Mouse (Mus musculus) neural tube, embryonic 11.5 days (tissue): ENCODE measurements around the gene 6030458C11Rik. TPM values are rescaled to one million over a fixed set of nuclear protein-coding genes. Genes with fewer than 3 reads are reported as not detected.

ENCODE experiments used
- ATAC-seq: fragments of 200-750 bp; cut with Nextera tagmentation; 2 replicates; pipeline ENCODE4 v1.8.0; 2017; ENCODE audit warnings: moderate number of reproducible peaks, mild to moderate bottlenecking, moderate TSS enrichment, moderate library complexity; ENCODE audit not compliant: insufficient read depth, low FRiP score, low TSS enrichment
- DNase-seq: peaks from one replicate; pipeline ENCODE4 v3.0.0-alpha.2; 2015; ENCODE audit warnings: low spot score
- H3K27ac ChIP-seq: fragments of 300-500 bp; sonication (generic); 2 replicates; pipeline ENCODE4 v1.5.1; 2014; ENCODE audit warnings: low read depth, mild to moderate bottlenecking, low read length
- H3K27me3 ChIP-seq: fragments of 300-500 bp; sonication (generic); 2 replicates; pipeline ENCODE4 v1.6.1; 2014; ENCODE audit warnings: mild to moderate bottlenecking, low read length, mixed read lengths; ENCODE audit not compliant: control insufficient read depth, insufficient read depth
- H3K36me3 ChIP-seq: fragments of 300-500 bp; sonication (generic); 2 replicates; pipeline ENCODE4 v1.6.1; 2014; ENCODE audit warnings: mild to moderate bottlenecking, low read length, moderate library complexity, mixed read lengths; ENCODE audit not compliant: control insufficient read depth, insufficient read depth
- H3K4me1 ChIP-seq: fragments of 300-500 bp; sonication (generic); 2 replicates; pipeline ENCODE4 v1.6.1; 2014; ENCODE audit warnings: low read length, mixed read lengths; ENCODE audit not compliant: control insufficient read depth, insufficient read depth
- H3K4me2 ChIP-seq: fragments of 300-500 bp; sonication (generic); 2 replicates; pipeline ENCODE4 v1.6.1; 2014; ENCODE audit warnings: low read depth, mild to moderate bottlenecking, moderate library complexity
- H3K4me3 ChIP-seq: fragments of 300-500 bp; sonication (generic); 2 replicates; pipeline ENCODE4 v1.5.1; 2014; ENCODE audit warnings: low read depth, low read length
- H3K9ac ChIP-seq: fragments of 300-500 bp; sonication (generic); 2 replicates; pipeline ENCODE4 v1.6.1; 2014; ENCODE audit warnings: mild to moderate bottlenecking, low read length
- H3K9me3 ChIP-seq: fragments of 300-500 bp; sonication (generic); 2 replicates; pipeline ENCODE4 v1.6.1; 2016; ENCODE audit warnings: low read length; ENCODE audit not compliant: control insufficient read depth
- WGBS: fragments of 180-500 bp; shearing (Covaris S2); extraction: QIAGEN DNeasy Blood & Tissue Kit; methylation state at CpG from one replicate; pipeline ENCODE4 v1.1.7; 2014; 5-methylcytosine and 5-hydroxymethylcytosine counted together
- polyA plus RNA-seq: library from polyadenylated mRNA; unstranded; fragments of >200 nt; fragmentation: Nextera tagmentation; extraction: Ambion mirVana; gene quantifications from 2 replicates; pipeline ENCODE4 v1.2.1, GENCODE M21; 2014

The 6030458C11Rik gene
- polyA plus RNA-seq, 1 experiment from 2014 or later: 23.5 TPM

DNA sequence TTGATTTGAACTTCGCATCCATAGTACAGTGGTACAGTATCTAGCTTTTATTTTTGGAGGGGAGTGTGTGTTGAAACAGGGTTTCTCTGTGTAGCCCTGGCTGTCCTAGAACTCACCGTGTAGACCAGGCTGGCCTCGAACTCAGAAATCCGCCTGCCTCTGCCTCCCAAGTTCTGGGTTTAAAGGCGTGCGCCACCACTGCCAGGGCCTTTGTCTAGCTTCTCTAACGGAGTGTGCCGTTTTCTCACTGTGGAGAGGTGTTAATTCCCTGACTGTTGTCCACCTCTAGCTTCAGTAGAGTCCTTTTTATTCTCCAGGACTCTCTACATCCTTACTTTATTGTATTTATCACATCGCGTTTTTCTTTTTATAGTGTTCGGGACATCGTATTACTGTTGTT is 959 bp upstream of the 6030458C11Rik start:
- H3K4me1 ChIP-seq: peaks cover 11% of the 10 kb centered on the region; the same call in 1 of the 2 replicates
- WGBS: 53% methylated on average over 12 of the region's 12 CpGs
- H3K27ac ChIP-seq: no peak overlapping the region
- ATAC-seq (no peak), DNase-seq (no peak)
- H3K9ac ChIP-seq: peak overlapping the region; percentile 88
- peaks cover 11% of the 10 kb centered on the region for H3K36me3 ChIP-seq
- H3K27me3 ChIP-seq: no peaks in the 10 kb centered on the region
- peak overlapping the region; percentile 89 for H3K4me3 ChIP-seq
- peak overlapping the region; percentile 66 for H3K4me2 ChIP-seq
- H3K9me3 ChIP-seq: no peaks in the 10 kb centered on the region

DNA sequence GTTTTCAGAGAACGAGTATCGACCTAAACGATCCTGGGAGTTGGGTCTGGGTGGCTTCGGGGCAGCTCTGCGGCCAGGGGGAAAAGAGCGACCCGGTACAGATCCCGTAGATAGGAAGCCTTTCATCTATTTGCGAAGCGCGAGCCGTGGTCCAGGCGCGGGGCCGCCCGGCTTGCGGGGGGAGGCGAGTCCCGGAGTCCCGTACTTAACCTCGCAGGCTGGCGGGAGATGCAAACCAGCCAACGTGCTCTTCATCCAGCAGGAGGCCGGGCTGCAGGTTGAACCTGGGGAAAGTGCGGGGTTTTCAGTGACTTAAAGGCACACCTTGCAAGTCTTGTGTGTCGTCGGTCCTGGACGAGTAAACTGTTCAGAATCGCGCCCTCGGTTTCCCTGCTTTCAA is 516 bp upstream of the 6030458C11Rik start:
- DNase-seq (no peak), ATAC-seq (no peak; the same call in 1 of the 2 replicates)
- Histone ChIP-seq H3K36me3 (peaks cover 11% of the 10 kb centered on the region), H3K4me2 (peak overlapping the region; percentile 66), H3K9ac (peak overlapping the region; percentile 88), H3K27ac (peak overlapping the region; percentile 76; the same call in 1 of the 2 replicates), H3K27me3 (no peaks in the 10 kb centered on the region), H3K4me3 (peak overlapping the region; percentile 89), H3K4me1 (peaks cover 11% of the 10 kb centered on the region; the same call in 1 of the 2 replicates), H3K9me3 (no peaks in the 10 kb centered on the region)
- under 1% methylated on average over 31 of the region's 31 CpGs for WGBS

DNA sequence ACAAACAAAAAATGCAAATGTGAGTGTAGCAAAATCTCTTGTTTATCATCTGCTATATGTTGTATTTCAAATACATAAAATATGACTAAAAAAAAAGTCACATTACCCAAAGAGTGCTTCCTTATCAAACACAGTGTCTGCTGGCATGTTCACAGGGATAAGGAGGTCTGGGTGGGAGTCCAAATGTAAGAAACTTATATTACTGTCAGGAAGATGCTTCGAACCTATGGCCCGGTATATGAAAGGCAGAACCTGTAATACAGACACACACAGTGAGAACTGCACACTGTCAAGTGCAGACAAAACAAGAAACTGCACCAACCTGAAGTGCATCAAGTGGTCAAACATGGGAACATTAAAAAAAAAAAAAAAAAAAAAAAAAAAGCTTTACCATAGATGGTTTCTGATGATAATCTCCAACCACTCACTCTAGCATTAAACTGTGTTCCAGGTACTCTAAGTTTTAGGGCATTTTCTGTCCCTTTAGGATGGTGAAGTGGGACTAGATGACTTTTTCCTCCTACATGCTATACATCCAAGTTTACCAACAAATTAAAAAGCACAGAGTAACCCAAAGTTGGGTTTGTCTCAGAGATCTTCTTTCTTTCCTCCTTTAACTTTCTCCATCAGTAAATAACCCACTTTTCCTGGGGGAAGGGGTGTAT is 862 bp downstream of the 6030458C11Rik start:
- Histone ChIP-seq H3K27me3 (no peaks in the 10 kb centered on the region), H3K9ac (peak overlapping the region; percentile 93), H3K27ac (no peak overlapping the region), H3K9me3 (no peaks in the 10 kb centered on the region), H3K36me3 (peaks cover 13% of the 10 kb centered on the region), H3K4me3 (peak overlapping the region; percentile 89), H3K4me2 (peak overlapping the region; percentile 69), H3K4me1 (peaks cover 11% of the 10 kb centered on the region; the same call in 1 of the 2 replicates)
- WGBS: 92% methylated on average over 2 of the region's 2 CpGs
- ATAC-seq (no peak), DNase-seq (no peak)

DNA sequence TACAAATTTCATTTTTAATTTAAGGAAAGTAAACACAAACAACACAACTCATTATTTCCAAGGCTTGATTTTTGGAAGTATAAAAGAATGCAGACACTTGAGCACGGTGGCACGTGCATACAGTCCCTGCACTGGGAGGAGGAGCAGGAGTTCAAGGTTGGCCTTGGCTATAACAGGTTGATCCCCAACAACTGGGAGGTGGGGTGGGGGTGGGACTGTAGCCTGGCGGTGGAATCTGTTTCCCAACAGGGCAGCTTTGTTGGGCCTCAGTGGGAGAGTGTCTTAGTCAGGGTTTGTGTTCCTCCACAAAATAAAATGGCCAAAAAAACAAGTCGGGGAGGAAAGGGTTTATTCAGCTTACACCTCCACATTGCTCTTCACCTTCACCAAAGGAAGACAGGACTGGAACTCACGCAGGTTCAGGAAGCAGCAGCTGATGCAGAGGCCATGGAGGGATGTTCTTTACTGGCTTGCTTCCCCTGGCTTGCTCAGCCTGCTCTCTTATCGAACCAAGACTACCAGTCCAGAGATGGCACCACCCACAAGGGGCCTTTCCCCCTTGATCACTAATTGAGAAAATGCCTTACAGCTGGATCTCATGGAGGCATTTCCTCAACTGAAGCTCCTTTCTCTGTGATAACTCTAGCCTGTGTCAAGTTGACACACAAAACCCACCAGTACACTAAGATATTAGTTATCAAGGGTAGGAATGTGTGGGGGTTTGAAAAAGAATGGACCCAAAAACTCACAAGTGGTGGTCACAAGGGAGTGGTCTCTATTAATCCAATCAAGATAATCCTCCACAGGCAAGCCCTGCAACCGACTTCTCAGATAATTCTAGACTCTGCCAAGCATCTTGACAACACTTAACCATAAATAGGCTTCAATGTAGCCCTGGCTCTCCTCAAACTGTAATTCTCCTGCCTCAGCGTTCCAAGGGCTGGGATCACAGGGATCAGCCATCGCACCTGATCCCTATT is 1.7 kb downstream of the 6030458C11Rik start:
- no peaks in the 10 kb centered on the region for H3K9me3 ChIP-seq
- H3K4me2 ChIP-seq: no peak overlapping the region
- H3K27me3 ChIP-seq: no peaks in the 10 kb centered on the region
- H3K4me1 ChIP-seq: peaks cover 11% of the 10 kb centered on the region; the same call in 1 of the 2 replicates
- no peak for DNase-seq
- WGBS: 82% methylated on average over 9 of the region's 9 CpGs
- no peak overlapping the region for H3K27ac ChIP-seq
- no peak overlapping the region for H3K9ac ChIP-seq
- no peak overlapping the region for H3K4me3 ChIP-seq
- no peak for ATAC-seq
- H3K36me3 ChIP-seq: peaks cover 13% of the 10 kb centered on the region

DNA sequence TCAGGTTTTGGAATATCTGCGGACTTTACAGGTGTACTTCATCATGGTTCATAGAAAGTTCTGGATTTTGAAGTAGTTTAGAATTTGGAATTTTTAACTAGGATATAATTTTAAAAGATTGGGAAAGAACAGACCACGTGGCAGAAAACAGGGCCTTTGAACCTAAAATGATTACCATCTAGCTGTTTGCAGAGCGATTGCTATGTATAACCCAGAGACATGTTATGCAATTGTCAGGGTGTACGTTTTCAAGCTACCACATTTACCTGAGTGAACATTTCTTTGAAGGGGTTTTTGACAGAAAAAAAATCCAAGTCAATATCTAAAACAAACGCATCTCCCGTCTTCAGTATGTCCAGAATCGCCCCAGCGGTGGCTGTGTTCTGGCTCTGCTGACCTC is 6.9 kb downstream of the 6030458C11Rik start:
- no peak overlapping the region for H3K27ac ChIP-seq
- no peak overlapping the region for H3K4me3 ChIP-seq
- H3K4me2 ChIP-seq: no peak overlapping the region
- no peaks in the 10 kb centered on the region for H3K9me3 ChIP-seq
- no peak for ATAC-seq
- H3K4me1 ChIP-seq: no peaks in the 10 kb centered on the region
- 92% methylated on average over 8 of the region's 8 CpGs for WGBS
- no peaks in the 10 kb centered on the region for H3K27me3 ChIP-seq
- H3K36me3 ChIP-seq: peaks cover 25% of the 10 kb centered on the region
- no peak for DNase-seq
- H3K9ac ChIP-seq: no peak overlapping the region

DNA sequence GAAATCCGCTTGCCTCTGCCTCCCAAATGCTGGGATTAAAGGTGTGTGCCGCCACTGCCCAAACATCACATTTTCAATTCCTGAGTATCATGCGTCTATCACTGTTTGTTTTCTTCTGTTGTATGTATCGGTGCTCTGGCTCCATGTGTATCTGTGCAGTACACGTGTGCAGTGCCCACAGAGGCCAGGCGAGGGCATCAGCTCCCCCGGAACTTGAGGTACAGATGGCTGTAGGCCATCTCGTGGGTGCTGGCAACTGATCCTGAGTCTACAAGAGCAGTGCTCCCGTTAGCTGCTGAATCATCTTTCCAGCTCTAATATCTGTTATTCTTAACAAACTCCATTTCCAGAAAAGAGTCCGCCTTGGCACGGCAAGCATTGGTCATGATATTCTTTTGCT is 11.8 kb downstream of the 6030458C11Rik start:
- no peak overlapping the region for H3K9ac ChIP-seq
- H3K9me3 ChIP-seq: no peaks in the 10 kb centered on the region
- H3K36me3 ChIP-seq: peaks cover 29% of the 10 kb centered on the region
- H3K4me2 ChIP-seq: no peak overlapping the region
- WGBS: 96% methylated on average over 11 of the region's 11 CpGs
- H3K27ac ChIP-seq: no peak overlapping the region
- H3K27me3 ChIP-seq: no peaks in the 10 kb centered on the region
- DNase-seq: no peak
- H3K4me1 ChIP-seq: no peaks in the 10 kb centered on the region
- no peak for ATAC-seq
- no peak overlapping the region for H3K4me3 ChIP-seq

DNA sequence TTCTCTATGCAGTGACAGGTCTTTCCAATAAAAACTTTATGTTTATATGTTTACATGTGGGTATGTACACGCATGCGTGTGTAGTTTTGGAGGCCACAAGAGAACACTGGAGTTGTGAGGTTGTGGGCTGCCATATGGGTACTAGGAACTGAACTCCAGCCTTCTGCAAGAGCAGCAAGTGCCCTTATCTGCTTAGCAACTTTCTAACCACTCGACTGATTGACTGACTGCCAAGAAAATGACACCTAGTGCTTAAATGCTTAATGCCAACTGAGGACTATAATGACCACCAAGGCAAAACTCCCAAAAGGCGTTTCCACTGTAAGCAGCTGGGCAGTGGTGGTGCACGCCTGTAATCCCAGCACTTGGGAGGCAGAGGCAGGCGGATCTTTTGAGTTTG is 15.1 kb downstream of the 6030458C11Rik start:
- H3K4me1 ChIP-seq: no peaks in the 10 kb centered on the region
- ATAC-seq: no peak
- WGBS: 91% methylated on average over 6 of the region's 6 CpGs
- H3K27me3 ChIP-seq: no peaks in the 10 kb centered on the region
- H3K27ac ChIP-seq: no peak overlapping the region
- no peaks in the 10 kb centered on the region for H3K9me3 ChIP-seq
- DNase-seq: no peak
- H3K4me3 ChIP-seq: no peak overlapping the region
- H3K4me2 ChIP-seq: no peak overlapping the region
- no peak overlapping the region for H3K9ac ChIP-seq
- H3K36me3 ChIP-seq: peaks cover 23% of the 10 kb centered on the region

DNA sequence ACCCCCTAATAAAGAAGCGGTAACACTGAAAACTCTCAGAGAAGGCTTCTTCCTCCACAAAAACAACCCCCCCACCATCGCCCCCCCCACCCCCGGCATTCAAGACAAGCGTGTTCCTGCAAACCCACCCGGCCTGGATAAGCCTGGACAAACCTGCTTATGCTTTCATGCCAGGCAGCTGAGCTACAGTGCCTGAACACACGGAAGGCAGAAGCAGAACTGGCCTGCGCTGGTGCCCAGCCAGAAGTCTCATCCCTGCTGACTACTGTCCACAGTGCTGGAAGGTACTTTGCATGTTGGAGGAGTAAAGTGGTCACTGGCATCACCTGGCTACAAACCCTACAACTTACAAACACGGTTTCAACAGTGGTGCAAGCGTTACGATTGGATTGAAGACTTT is 17.4 kb downstream of the 6030458C11Rik start:
- peaks cover 16% of the 10 kb centered on the region for H3K36me3 ChIP-seq
- no peaks in the 10 kb centered on the region for H3K27me3 ChIP-seq

More for the DNA sequence above, 17.4 kb downstream of the 6030458C11Rik start:
- Histone ChIP-seq H3K9ac (no peak overlapping the region), H3K4me2 (no peak overlapping the region), H3K4me3 (no peak overlapping the region), H3K4me1 (no peaks in the 10 kb centered on the region), H3K9me3 (no peaks in the 10 kb centered on the region), H3K27ac (no peak overlapping the region)
- 96% methylated on average over 10 of the region's 10 CpGs for WGBS
- no peak for DNase-seq
- no peak for ATAC-seq
